Mouse (Mus musculus) lung, postnatal 25 days (tissue): Measurements from ENCODE around the gene Myt1l.

Experiments used
- DNase-seq: peaks from one replicate; pipeline ENCODE4 v3.0.0; 2022; ENCODE audit warnings: low spot score

Myt1l gene

GRCm38 (mm10) chr12:29723722-29724338 is 195.6 kb downstream of the Myt1l start:
- no peak for DNase-seq

DNA sequence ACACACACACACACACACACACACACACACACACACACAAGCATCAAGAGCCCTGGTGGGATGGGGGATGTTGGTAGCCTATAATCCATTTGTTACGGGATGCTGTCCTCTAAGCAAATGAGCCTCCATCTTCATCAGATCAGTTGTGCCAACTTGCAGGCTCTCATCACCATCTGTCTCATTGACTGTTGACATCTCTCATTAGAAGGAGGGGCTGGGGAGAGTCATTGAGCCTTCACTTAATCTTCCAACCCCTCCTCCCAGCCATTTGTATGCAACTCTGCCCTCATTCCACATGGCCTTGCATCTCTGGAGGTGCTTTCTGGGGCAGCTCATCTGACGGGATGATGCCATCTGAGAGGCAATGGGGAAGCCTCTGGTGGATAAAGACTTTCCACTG is 200.1 kb downstream of the Myt1l start:
- DNase-seq = no peak

DNA sequence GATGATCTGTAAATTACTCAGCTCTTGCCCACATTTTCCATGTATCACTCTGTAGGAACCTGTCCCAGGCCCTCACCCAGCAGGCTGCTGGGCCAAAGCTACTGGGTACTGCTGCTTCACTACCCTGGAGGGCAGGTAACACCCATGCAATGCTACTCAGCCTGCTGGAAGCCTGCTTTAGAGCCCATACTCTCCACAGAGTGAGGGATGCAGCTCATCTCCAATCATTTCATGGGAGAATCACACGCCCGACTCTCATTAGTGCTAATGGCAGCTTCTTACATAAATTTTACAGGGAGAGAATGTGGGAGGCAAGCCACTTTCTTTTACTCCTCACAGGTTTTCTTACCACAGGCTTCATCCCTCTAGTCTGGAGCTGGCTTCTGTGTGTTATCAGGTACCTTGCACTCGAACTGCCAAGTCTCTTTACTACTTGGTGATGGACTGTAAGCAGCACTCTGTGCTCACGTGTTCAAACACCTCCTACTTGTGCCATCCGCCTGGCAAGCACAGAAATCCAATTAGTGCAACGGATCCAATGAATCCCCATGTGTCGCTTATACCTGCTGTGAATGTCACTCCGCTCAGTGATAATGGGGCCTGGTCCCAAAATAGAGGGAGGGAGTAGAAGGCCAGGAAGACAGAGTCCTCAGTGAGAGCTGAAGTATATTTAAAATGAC is 212.3 kb downstream of the Myt1l start:
- DNase-seq = no peak

DNA sequence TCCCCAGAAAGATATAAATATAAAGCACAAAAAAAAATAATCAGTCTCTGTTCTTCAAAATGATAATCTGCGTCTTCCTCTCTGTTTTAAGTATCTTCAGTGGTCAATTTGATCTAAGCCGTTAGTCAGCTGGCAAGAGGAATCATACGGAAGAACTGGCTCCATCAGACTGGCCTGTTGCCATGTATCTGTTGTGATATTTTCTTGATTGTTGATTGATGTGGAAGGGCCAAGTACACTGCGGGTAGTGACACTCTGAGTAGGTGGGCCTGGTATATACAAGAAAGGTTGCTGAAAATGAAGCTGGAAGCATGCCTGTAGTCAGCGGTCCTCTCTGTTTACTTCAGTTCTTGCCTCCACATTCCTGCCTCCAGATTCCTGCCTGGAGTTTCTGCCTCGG is 213.0 kb downstream of the Myt1l start:
- no peak for DNase-seq

- DNase-seq = no peak
Observed at GRCm38 (mm10) chr12:29750604-29751128, 222.5 kb downstream of the Myt1l start.

- no peak for DNase-seq
Observed at GRCm38 (mm10) chr12:29755086-29755871, 227.1 kb downstream of the Myt1l start.

- no peak for DNase-seq
Observed at GRCm38 (mm10) chr12:29755872-29756265, 227.7 kb downstream of the Myt1l start.

GRCm38 (mm10) chr12:29760611-29761010 is 232.4 kb downstream of the Myt1l start:
- DNase-seq = no peak

- no peak for DNase-seq
Observed at GRCm38 (mm10) chr12:29766158-29766557, 238.0 kb downstream of the Myt1l start.

- DNase-seq = no peak
Observed at GRCm38 (mm10) chr12:29771791-29772190, 243.6 kb downstream of the Myt1l start.

DNA sequence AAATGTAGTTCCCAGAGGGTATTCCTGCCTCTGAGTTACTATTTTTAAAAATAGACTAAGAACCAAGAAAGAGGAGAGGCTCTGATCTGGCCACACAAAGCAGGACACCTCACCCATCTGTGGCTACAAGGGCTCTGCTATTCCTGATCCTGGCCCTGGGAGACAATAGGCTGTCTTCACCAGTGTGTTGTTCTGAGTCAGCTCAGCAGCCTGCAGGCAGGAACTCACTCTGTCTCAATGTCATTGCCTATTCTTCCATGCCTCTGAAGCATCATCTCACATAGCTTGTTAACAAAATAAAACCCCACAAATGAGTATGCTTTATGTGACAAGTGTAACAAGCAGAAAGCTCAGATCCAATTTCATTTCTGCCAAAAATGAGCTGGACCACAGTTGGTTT is 244.2 kb downstream of the Myt1l start:
- DNase-seq = no peak

GRCm38 (mm10) chr12:29778901-29779300 is 250.7 kb downstream of the Myt1l start:
- DNase-seq = no peak

- no peak for DNase-seq
Observed at GRCm38 (mm10) chr12:29789319-29790050, 261.3 kb downstream of the Myt1l start.

DNA sequence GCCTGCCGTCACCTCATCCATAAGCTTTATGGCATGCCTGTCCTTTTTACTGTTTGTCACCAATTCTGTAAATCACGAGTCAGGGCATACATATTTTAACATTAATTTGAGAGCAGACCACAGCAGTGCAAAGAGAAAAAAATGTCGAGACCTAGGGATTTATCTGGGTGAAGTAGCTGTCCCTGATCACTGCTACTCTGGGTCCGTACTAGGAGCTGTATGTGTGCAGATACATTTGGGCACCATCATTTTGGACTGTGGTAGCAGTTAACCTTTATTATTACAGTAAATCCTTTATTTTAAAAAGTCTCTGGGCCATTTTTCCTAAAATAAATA is 261.8 kb downstream of the Myt1l start:
- no peak for DNase-seq

DNA sequence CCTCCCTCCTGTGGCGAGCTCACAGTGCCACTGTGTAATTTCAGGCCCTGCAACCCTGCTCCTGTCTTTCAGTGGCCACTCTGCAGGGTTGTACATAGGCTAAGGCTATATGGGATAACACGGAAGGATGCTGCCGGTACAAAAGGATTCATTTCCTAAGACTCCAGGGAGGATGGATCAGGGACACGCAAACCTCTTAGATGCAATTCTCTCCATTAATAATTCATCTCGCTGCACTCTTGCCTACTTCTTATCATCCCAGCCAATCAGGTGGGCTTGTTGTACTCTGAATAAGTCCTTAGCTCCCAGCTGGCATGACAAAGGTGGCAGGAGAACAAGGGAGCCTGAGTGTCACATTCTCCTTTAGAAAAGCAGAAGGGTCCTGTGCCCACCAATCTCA is 264.8 kb downstream of the Myt1l start:
- DNase-seq = no peak

GRCm38 (mm10) chr12:29795107-29795673 is 267.0 kb downstream of the Myt1l start:
- no peak for DNase-seq

DNA sequence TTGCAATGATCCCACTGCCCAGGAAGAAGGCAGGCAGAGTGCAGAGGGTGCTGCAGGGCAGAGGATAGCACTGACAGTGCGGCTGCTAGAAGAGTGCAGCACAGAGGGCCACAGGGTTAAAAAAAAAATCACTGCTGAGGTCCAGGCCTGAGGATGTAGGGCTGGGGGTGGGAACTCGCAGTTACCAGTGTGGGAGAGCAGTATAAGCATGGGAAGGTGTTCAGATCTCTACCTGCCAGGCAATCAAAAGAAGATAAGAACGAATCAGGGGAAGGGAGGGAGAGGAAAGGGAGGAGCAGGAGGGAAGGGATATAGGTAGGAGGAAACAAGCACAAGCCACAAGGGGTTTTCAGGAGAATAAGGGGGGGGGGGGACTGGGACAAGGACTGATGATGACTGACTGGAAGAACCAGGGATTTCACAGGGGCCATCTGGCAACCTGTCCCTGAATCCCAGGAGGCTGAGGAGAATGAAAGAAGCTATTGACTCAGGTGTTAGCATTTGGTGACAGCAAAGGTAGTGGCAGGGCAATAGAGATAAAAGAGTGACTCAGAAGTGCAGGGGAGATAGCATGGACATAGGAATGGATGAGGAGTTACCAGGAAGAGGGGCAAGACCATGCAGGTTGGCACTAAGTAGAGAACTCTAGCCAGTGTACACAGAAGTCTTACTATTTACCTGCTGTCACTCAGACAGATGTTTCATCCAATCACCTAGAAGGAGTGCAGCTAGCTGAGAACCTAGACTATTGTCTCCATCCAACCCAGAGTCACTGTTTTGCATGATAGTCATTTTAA is 270.6 kb downstream of the Myt1l start:
- DNase-seq = no peak

- DNase-seq = no peak
Observed at GRCm38 (mm10) chr12:29806415-29806814, 278.2 kb downstream of the Myt1l start.

DNA sequence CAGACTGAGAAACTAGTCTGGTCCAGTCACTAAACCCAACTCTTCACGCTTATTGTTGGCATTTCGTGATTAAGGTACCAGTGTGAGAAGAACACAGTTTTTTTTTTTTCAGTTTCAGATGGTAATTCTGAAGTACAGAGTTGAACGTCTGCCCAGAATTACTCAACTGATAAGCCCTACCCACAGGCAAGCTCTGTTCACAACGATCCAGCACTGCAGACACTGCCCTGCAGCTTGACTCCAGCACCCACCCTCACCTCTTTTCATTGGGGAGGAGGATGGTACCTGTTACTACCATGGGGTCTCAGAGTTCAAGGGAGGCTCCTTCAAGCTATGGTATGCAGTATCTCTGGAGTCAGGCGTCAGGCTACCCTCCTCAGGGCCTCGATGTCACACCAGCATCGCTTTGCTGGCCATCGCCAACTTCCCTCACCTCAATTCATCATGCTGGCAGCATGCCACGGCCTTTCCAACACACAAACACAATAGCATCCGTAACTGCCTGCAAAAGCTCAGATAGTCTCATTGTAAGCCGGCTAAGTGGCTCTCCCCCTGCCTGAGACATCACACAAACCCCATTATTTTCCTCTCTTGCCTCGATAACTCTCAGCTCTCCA is 281.5 kb downstream of the Myt1l start:
- no peak for DNase-seq

GRCm38 (mm10) chr12:29815466-29815865 is 287.3 kb downstream of the Myt1l start:
- no peak for DNase-seq

GRCm38 (mm10) chr12:29816130-29816529 is 287.9 kb downstream of the Myt1l start:
- no peak for DNase-seq
